Mouse (Mus musculus): ENCODE measurements around the gene Lcmt1.

DNA sequence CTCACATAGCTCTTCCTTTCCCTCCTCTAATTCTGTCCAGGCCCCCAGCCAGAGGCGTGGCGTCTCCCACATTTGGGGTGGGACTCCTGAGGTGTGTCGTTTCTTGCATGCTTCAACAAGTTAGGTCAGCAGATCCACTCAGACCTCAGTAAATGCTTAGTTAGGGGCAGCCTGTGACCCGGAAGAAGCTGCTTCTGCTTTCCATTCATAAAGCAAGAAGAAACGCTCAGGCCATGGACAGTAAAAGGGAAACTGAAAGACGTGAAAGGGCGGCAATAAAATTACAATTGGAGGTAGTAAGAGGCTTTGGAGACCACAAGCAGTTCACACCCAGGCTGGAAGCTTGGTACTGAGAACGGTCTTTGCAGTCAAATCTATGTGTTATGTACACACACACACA lies 27.8 kb downstream of the Lcmt1 start:
- TF ChIP-seq CTCF (IDR thresholded peaks at IDR 0.05; ENCODE audit: borderline replicate concordance, insufficient read depth, low read depth, low read length) = no peak
- TF ChIP-seq POLR2A (IDR thresholded peaks at IDR 0.05; ENCODE audit: borderline replicate concordance, insufficient read depth, low read length) = no peak

All from cerebellum, adult 2 months (tissue).